Mouse (Mus musculus) bone marrow macrophage, adult 2 months (primary cell): ENCODE measurements around the gene Thbs2.

Experiments used
- CTCF ChIP-seq: IDR thresholded peaks from 2 replicates; pipeline ENCODE4 v1.5.1; 2012; ENCODE audit warnings: low read depth, mild to moderate bottlenecking, low read length, moderate library complexity
- POLR2A ChIP-seq: IDR thresholded peaks from 2 replicates; pipeline ENCODE4 v1.6.1; 2012; ENCODE audit warnings: mild to moderate bottlenecking, low read depth, low read length, borderline replicate concordance

DNA sequence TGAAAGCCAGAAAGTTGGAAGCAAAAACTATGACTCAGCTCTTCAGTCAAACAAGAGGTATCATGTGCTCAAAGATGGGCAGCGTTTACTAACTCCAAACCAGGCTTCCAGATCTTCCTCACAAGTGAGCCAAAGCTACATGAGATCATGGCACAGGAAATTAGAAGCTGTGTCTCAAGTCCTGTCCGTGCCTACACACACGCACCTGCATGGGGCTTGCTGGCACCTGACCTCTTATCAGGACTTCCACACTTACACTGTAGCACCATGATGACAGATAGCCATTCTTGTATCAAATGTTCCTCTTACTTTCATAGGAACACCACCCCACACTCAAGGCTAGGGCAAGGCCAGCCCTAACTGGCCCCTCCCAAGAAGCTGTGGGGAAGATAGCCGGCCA, 12.0 kb upstream of the Thbs2 start:
- no peak for TF ChIP-seq CTCF
- no peak for TF ChIP-seq POLR2A
